Mouse (Mus musculus): ENCODE results near the gene Isg20l2.

DNA sequence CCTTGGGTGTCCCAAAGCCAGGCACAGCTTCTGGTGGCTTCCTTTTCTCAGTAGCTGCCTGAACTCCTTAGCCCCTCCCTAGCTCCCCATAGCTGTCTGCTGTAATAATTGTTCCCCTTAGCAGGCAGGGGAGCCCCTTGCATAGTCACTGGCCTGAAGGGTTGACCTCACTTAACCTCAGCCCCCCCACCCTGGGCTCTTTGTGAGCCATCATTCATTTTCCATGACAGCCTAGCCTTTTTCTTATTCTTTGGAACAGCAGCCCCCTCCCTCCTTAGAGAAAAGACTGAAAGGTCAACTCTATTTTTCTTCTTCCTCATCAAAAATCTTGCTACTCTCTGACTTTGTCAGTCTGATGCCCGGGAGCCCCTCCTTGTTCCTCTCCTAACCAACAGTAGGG is 28.9 kb downstream of the Isg20l2 start:
- TF ChIP-seq POLR2A (IDR thresholded peaks at IDR 0.05; ENCODE audit: insufficient read depth, low read depth, low read length), result no peak
- no peak for TF ChIP-seq CTCF (IDR thresholded peaks at IDR 0.05)

Data from heart, adult 2 months (tissue).